Mouse (Mus musculus): ENCODE measurements around the gene Snrnp27.

Snrnp27 gene

DNA sequence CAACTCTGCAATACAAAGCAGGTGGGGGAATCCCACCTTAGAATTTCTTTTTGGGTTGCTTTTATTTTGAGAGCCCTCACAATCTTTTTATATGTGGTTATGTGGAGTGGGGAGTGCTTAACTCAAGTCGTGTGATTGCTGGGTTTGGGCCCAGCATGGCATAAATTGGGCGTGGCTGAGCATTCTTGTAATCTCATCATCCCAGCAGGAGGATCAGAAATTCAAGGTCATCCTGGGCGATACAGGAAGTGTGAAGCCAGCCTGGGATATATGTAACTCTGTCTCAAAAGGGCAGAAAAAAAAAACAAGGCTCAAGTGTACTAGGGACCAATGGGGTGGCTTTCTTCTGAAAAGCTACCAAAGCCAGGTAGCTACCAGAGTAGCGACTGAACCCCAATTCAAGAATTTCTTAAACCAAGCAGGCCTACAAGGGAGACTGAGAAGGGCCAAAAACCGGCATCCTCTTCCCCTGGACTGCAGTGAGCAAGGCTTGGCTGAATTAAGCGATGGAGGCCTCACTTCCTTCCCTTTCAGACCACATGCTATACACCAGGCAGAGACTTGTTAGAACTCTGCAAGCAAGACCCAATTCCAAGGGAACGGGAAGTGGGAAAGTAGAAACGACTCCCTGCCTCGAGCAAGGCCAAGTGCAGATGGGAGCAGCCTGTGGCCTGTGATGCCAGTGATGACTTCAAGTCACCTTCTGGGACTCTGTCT lies 24.0 kb downstream of the Snrnp27 start:
- DNase-seq, result no peak

GRCm38 (mm10) chr6:86658501-86658900 lies 25.8 kb downstream of the Snrnp27 start:
- DNase-seq, result no peak

GRCm38 (mm10) chr6:86654270-86654916 lies 29.9 kb downstream of the Snrnp27 start:
- no peak for DNase-seq

DNA sequence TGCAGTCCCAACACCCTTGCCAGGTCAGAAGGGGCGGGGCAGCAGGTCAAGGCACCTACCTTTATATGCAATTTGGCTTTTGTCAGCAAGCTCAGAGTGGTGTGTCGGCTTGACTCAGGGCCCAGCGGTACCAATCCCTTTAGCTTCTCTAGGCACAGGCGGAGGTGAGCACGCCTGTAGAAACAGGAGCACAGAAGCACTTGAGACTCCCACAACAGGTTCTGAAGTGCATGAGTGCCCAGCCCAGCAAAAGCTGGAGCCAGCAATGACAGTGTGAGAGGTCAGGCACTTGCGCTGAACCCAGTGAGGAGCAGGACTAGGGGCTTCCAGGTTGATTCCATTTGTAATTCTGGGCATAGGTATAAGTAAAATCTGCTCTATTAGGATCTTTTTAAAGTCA lies 31.3 kb downstream of the Snrnp27 start:
- DNase-seq, result no peak

GRCm38 (mm10) chr6:86646143-86646542 lies 38.2 kb downstream of the Snrnp27 start:
- DNase-seq, result no peak

DNA sequence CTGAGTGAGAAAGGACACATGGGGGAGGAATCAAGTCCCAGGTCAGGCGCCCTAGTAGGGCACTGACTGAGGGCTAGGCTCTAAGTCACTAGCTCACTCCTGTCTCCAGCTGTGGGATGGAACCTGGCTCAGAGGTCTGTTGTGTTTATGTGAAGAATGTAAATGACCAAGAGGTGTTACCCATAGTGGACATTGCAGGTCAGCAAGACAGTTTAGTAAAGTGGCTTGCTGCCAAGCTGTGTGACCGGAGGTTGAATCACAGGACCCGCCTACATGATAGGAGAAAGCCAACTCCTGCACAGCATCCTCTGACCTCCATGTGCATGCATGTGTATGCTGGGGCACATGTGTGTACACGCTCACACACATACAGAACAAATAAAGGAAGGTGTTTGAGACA lies 38.8 kb downstream of the Snrnp27 start:
- no peak for DNase-seq

GRCm38 (mm10) chr6:86644775-86645400 lies 39.4 kb downstream of the Snrnp27 start:
- peak; percentile 22 for DNase-seq

DNA sequence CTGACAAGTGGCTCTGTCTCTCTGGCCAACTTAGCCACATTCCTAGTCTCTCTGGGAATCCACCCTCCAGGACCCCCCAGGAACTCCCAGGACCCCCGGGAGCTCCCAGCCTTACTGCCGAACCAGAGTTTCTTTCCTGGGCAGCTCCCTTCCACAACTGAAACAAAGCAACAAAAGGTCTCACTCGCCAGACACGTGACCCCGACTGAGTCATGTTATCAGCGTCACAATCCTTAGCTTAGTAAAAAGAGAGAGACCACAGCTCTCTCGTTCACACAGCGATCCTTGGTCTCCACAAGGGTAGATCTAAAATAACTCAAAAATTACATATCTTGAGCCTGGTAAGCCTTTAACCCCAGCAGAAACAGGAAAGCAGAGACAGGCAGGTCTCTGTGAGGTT lies 42.6 kb downstream of the Snrnp27 start:
- no peak for DNase-seq

- DNase-seq, result no peak
Observed at GRCm38 (mm10) chr6:86640776-86641175, 43.5 kb downstream of the Snrnp27 start.

- no peak for DNase-seq
Observed at GRCm38 (mm10) chr6:86640161-86640560, 44.2 kb downstream of the Snrnp27 start.

- no peak for DNase-seq
Observed at GRCm38 (mm10) chr6:86639180-86640160, 44.9 kb downstream of the Snrnp27 start.

DNA sequence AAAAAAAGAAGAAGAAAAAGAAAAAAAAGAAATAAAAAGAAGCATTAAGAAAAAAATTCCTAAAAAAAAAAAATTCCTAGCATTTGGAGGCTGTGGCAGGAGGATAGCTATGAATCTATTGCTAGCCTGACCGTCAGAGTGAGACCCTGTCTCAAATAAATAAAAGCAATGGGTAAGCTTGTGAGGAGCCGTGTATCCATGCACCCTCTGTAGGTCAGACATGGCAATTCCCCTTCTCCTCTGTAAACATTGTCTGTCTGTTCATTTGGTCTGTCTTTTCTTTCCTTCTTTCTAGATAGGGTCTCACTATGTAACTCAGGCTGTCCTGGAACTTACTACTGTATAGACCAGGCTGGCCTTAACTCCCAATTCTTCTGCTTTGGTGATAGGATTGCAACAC lies 45.9 kb downstream of the Snrnp27 start:
- DNase-seq, result no peak

GRCm38 (mm10) chr6:86637860-86638259 lies 46.5 kb downstream of the Snrnp27 start:
- DNase-seq, result no peak

- no peak for DNase-seq
Observed at GRCm38 (mm10) chr6:86637171-86637835, 47.0 kb downstream of the Snrnp27 start.

DNA sequence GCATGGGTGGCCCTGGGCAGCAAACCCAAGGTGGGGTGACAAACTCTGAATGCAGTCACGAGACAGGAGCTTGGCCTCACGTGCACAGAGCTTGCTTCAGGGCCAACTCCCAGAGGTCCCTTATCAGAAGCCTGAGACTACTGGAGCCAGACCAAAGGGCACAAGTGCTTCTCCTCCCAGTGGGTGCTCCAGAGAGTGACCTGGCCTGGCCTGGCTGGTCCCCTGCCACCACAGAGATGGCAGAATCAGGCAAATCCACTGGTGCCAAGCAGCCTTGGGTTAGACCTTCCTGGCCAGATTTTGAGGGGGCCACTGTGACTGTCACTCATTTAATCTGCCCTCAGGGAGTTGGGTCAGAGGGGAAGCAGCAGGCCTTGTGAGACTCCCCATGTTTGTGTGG lies 47.8 kb downstream of the Snrnp27 start:
- no peak for DNase-seq

DNA sequence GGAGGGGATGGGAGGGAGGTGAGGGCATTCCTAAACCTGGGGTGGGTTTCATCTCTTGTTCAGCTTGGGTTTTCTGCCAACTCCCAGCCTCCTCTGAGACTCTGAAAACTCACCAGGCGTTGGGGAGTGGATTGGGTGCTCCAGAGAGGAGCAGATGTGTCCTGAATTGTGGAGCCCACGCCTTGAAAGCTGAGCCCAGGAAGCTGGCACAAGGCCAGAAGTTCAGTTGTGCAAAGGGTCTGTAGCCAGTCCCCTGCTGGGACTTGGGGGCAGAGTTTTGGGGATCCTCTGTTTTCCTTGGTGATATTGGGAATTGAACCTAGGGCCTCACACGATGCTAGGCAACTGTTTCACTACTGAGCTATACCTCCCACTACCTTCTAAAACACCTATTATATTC lies 54.2 kb downstream of the Snrnp27 start:
- DNase-seq, result no peak

GRCm38 (mm10) chr6:86627946-86628345 lies 56.4 kb downstream of the Snrnp27 start, which contains the start of gene Asprv1:
Gene Asprv1, plus strand, starts transcription at chr6:86628164.
- DNase-seq, result peak; percentile 55
